Mouse (Mus musculus): ENCODE data around the gene Itga5. TPM values are rescaled to one million over a fixed set of nuclear protein-coding genes. Genes with fewer than 3 reads are reported as not detected.
A peak's percentile ranks its signal among the peaks of the same experiment; 100 is the strongest.

Gene Itga5
- total and polyA plus RNA-seq, 2 experiments from 2014 or later: 3.2 to 3.5 TPM

GRCm38 (mm10) chr15:103365471-103366375 lies 840 bp downstream of the Itga5 start:
- H3K36me3 ChIP-seq (ENCODE audit: insufficient read depth): no peaks in the 10 kb centered on the region
- H3K27me3 ChIP-seq (ENCODE audit: insufficient read depth, low read length): 0 out of 2 replicates have a peak, but pooled peaks cover 4% of the 10 kb centered on the region
- no peaks in the 10 kb centered on the region for H3K9me3 ChIP-seq (ENCODE audit: low read length)
- TF ChIP-seq CTCF (IDR thresholded peaks at IDR 0.05; ENCODE audit: low read depth): no peak
- DNase-seq (peak; percentile 21), ATAC-seq (peak; percentile 30)
- no peak overlapping the region for H3K27ac ChIP-seq (ENCODE audit: low read depth, low read length)
- 2% methylated on average over 51 of the region's 51 CpGs for WGBS
- peak overlapping the region; percentile 43 for H3K4me3 ChIP-seq (ENCODE audit: low read depth, low read length)
- peaks cover 11% of the 10 kb centered on the region for H3K4me1 ChIP-seq (ENCODE audit: insufficient read depth)
- H3K4me2 ChIP-seq (ENCODE audit: low read depth): peak overlapping the region; percentile 97
- H3K9ac ChIP-seq: peak overlapping the region; percentile 50

- Histone ChIP-seq H3K4me3 (ENCODE audit: low read depth, low read length) (no peak overlapping the region), H3K27ac (ENCODE audit: low read depth, low read length) (no peak overlapping the region), H3K27me3 (ENCODE audit: insufficient read depth, low read length) (0 out of 2 replicates have a peak, but pooled peaks cover 4% of the 10 kb centered on the region), H3K9me3 (ENCODE audit: low read length) (no peaks in the 10 kb centered on the region), H3K4me2 (ENCODE audit: low read depth) (peak overlapping the region; percentile 97), H3K9ac (no peak overlapping the region), H3K4me1 (ENCODE audit: insufficient read depth) (peaks cover 11% of the 10 kb centered on the region), H3K36me3 (ENCODE audit: insufficient read depth) (no peaks in the 10 kb centered on the region)
- no peak for TF ChIP-seq CTCF (IDR thresholded peaks at IDR 0.05; ENCODE audit: low read depth)
- DNase-seq: no peak
- WGBS: 51% methylated on average over 4 of the region's 4 CpGs
- no peak for ATAC-seq
Measured at GRCm38 (mm10) chr15:103364761-103365160, 1.8 kb downstream of the Itga5 start.

- Histone ChIP-seq H3K36me3 (ENCODE audit: insufficient read depth) (no peaks in the 10 kb centered on the region), H3K27me3 (ENCODE audit: insufficient read depth, low read length) (0 out of 2 replicates have a peak, but pooled peaks cover 4% of the 10 kb centered on the region), H3K9me3 (ENCODE audit: low read length) (no peaks in the 10 kb centered on the region), H3K4me3 (ENCODE audit: low read depth, low read length) (no peak overlapping the region), H3K4me1 (ENCODE audit: insufficient read depth) (peaks cover 11% of the 10 kb centered on the region), H3K9ac (no peak overlapping the region), H3K4me2 (ENCODE audit: low read depth) (no peak overlapping the region), H3K27ac (ENCODE audit: low read depth, low read length) (no peak overlapping the region)
- no peak for TF ChIP-seq CTCF (IDR thresholded peaks at IDR 0.05; ENCODE audit: low read depth)
- DNase-seq: no peak
- WGBS: 71% methylated on average over 1 of the region's 1 CpGs
- ATAC-seq: no peak
Measured at GRCm38 (mm10) chr15:103363809-103364208, 2.8 kb downstream of the Itga5 start.

- no peaks in the 10 kb centered on the region for H3K36me3 ChIP-seq (ENCODE audit: insufficient read depth)
- no peak overlapping the region for H3K4me2 ChIP-seq (ENCODE audit: low read depth)
- H3K4me3 ChIP-seq (ENCODE audit: low read depth, low read length): no peak overlapping the region
- DNase-seq: no peak
- H3K27ac ChIP-seq (ENCODE audit: low read depth, low read length): no peak overlapping the region
- TF ChIP-seq CTCF (IDR thresholded peaks at IDR 0.05; ENCODE audit: low read depth): no peak
- ATAC-seq: no peak
- H3K9ac ChIP-seq: no peak overlapping the region
- H3K4me1 ChIP-seq (ENCODE audit: insufficient read depth): peaks cover 11% of the 10 kb centered on the region
- 0 out of 2 replicates have a peak, but pooled peaks cover 1% of the 10 kb centered on the region for H3K27me3 ChIP-seq (ENCODE audit: insufficient read depth, low read length)
- WGBS: 88% methylated on average over 3 of the region's 3 CpGs
- H3K9me3 ChIP-seq (ENCODE audit: low read length): no peaks in the 10 kb centered on the region
Measured at GRCm38 (mm10) chr15:103362950-103363349, 3.6 kb downstream of the Itga5 start.

- Histone ChIP-seq H3K9ac (no peak overlapping the region), H3K27ac (ENCODE audit: low read depth, low read length) (no peak overlapping the region), H3K4me2 (ENCODE audit: low read depth) (no peak overlapping the region), H3K27me3 (ENCODE audit: insufficient read depth, low read length) (no peaks in the 10 kb centered on the region), H3K4me1 (ENCODE audit: insufficient read depth) (peaks cover 11% of the 10 kb centered on the region), H3K4me3 (ENCODE audit: low read depth, low read length) (no peak overlapping the region), H3K9me3 (ENCODE audit: low read length) (no peaks in the 10 kb centered on the region), H3K36me3 (ENCODE audit: insufficient read depth) (no peaks in the 10 kb centered on the region)
- WGBS: 77% methylated on average over 6 of the region's 7 CpGs
- TF ChIP-seq CTCF (IDR thresholded peaks at IDR 0.05; ENCODE audit: low read depth): no peak
- ATAC-seq (no peak), DNase-seq (no peak)
Measured at GRCm38 (mm10) chr15:103362333-103362732, 4.2 kb downstream of the Itga5 start.

GRCm38 (mm10) chr15:103361269-103361668 lies 5.3 kb downstream of the Itga5 start:
- no peak for TF ChIP-seq CTCF (IDR thresholded peaks at IDR 0.05; ENCODE audit: low read depth)
- WGBS: 86% methylated on average over 1 of the region's 1 CpGs
- ATAC-seq (no peak), DNase-seq (no peak)
- Histone ChIP-seq H3K27ac (ENCODE audit: low read depth, low read length) (no peak overlapping the region), H3K36me3 (ENCODE audit: insufficient read depth) (no peaks in the 10 kb centered on the region), H3K4me3 (ENCODE audit: low read depth, low read length) (no peak overlapping the region), H3K4me1 (ENCODE audit: insufficient read depth) (peaks cover 6% of the 10 kb centered on the region), H3K4me2 (ENCODE audit: low read depth) (no peak overlapping the region), H3K9ac (no peak overlapping the region), H3K27me3 (ENCODE audit: insufficient read depth, low read length) (no peaks in the 10 kb centered on the region), H3K9me3 (ENCODE audit: low read length) (no peaks in the 10 kb centered on the region)

Measured in forebrain, postnatal 0 days (tissue).